Mouse (Mus musculus) layer of hippocampus, postnatal 14 days (tissue): ENCODE measurements around the gene Magi2. TPM values are rescaled to one million over a fixed set of nuclear protein-coding genes. Genes with fewer than 3 reads are reported as not detected.

ENCODE experiments used
- DNase-seq, 2 experiments: peaks; one replicate each; pipeline ENCODE4 v3.0.0; 2021 to 2022; ENCODE audit warnings: low spot score in 2 of 2, mixed read lengths in 1 of 2
- total RNA-seq, 2 experiments: library from RNA; stranded (reverse); gene quantifications; 2 replicates each; pipeline ENCODE4 v1.2.3; 2021

The Magi2 gene
- total RNA-seq, 2 experiments from 2014 or later, result 108 to 117 TPM

DNA sequence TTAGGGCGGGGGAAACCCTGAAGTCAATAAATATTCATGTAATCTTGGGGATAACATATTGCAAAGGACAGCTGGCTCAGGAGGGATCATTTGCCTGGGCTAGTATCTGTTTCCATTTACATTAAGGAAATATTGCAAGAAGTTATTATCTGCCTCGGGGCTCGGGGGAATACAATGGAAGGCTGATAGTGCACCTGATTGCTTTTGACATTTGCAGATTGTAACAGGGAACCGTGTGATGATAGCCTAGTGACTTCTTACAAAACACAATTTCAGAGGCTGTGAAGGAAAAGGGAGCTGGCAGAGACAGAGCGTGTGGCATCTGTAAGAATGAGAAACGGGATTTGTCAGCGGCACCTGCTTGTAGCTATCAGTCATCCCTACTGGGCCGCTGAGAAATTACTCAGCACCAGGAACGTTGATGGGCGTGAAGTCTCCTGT lies 1356.2 kb downstream of the Magi2 start:
- DNase-seq, result peak in 1 of 2 experiments; percentile 48

DNA sequence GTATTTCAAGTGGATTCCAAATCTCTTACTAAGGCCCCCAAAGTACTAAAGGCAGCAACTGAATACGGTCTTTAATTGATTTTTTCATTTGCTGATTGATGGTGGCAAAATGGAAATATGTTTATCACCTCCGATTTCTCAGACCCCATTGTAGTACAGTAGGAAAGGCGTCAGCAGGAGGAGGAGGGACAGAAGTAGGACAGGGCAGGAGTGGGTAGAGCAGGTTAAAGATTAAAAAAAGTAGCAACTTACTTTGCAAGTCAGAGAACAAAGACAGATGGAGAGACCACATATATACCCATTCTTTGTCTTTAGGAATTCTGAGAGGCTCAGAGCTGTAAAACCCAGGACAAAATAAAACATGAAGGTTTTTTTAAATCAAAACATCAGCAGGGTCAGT lies 1356.8 kb downstream of the Magi2 start:
- DNase-seq, result no peak

DNA sequence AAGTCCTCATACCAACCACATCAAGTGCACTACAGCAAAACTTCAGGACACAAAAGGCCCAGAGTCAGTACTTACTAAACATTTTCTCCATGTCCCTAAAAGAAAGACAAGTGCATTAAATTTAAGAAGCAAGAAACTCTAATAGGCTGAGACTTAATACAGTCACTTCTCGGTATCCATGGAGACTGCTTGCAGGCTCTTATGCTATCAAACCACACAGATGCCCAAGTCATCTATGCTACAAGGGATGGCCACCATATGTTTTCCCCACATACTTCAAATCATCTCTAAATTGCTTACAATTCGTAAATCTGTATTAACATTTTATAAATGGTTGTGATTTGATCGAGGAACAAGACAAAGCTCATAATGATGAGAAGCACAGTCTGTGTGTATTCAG lies 1357.9 kb downstream of the Magi2 start:
- DNase-seq, result no peak

DNA sequence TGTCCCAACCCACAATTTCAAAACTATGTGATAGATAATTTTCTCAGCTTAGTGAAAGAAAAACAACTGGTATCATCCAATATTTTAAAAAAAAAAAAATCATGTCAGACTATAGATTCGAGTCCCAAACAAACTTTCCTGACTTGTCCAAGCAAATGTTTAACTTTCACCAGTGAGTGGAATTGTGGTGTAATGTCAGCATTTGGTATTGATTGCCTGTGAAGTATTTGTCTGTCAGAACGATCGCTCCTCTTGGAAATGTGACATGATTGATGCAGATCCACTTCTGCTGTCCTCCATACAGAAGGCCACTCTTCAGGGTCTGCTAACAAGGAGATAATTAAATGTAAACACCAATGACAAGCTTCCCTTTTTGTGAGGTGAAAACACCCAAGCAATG lies 1362.9 kb downstream of the Magi2 start:
- no peak for DNase-seq

- DNase-seq, result no peak
Observed at GRCm38 (mm10) chr5:20598196-20598595, 1371.4 kb downstream of the Magi2 start.

DNA sequence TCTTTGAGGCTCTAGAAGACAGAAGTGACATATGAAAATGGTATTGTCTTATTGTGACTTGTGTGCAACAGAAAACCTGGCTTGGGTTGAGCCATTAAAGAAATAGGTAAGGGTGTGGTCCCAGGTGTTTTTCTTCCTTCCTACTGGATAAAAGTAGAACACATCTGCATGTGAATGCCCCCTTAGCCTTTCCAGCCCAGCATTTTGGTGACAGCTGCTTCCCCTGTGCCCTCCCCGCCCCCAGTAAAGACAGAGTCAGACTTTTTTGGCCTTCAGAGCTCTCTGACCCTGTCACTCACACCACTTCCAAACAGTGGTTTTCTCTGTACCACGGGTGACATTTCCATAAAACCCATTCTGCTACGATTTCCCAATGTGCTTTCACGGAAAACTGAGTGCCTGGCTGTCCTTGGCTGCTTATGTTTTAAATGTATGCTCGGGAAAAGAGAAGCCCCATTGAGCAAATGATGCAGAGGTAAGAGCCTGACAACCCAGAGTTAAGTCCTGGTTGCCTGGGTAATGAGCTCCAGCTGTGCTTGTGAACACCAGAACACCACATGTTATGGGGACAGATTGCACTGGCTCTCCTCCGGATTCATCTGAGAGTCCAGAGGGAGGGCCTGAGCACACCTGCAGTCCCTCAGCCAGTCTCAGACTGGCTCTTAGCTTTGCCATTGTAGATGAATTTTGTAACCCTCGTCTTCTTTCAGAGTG lies 1377.1 kb downstream of the Magi2 start:
- DNase-seq, result no peak

DNA sequence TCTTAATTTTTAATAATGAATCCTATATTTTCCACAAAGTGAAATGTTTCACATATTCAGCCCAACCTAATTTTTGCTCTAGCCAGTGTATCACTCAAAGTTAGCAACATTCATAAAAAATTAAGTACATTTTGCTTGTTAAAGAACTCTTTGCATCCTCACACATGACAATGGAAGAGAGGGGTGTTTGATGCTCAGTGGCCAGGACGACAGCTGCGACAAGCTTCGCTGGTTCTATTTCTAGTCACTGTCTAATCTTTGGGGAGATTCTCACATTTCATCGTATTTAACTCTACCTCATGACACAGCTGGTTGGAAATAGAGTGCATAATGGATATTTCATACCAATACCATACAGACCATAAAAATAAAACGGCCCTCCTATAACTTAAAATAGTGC lies 1379.7 kb downstream of the Magi2 start:
- no peak for DNase-seq

GRCm38 (mm10) chr5:20607503-20607902 lies 1380.7 kb downstream of the Magi2 start:
- no peak for DNase-seq

- no peak for DNase-seq
Observed at GRCm38 (mm10) chr5:20609206-20609935, 1382.5 kb downstream of the Magi2 start.

GRCm38 (mm10) chr5:20610640-20611039 lies 1383.8 kb downstream of the Magi2 start:
- no peak for DNase-seq

GRCm38 (mm10) chr5:20612616-20613015 lies 1385.8 kb downstream of the Magi2 start:
- no peak for DNase-seq

- DNase-seq, result no peak
Observed at GRCm38 (mm10) chr5:20614891-20615290, 1388.1 kb downstream of the Magi2 start.

GRCm38 (mm10) chr5:20620596-20621511 lies 1394.0 kb downstream of the Magi2 start:
- no peak for DNase-seq

- no peak for DNase-seq
Observed at GRCm38 (mm10) chr5:20622417-20622816, 1395.6 kb downstream of the Magi2 start.

- no peak for DNase-seq
Observed at GRCm38 (mm10) chr5:20622837-20623573, 1396.2 kb downstream of the Magi2 start.

GRCm38 (mm10) chr5:20625117-20625516 lies 1398.3 kb downstream of the Magi2 start:
- DNase-seq, result no peak

GRCm38 (mm10) chr5:20628954-20629601 lies 1402.2 kb downstream of the Magi2 start:
- DNase-seq, result no peak

DNA sequence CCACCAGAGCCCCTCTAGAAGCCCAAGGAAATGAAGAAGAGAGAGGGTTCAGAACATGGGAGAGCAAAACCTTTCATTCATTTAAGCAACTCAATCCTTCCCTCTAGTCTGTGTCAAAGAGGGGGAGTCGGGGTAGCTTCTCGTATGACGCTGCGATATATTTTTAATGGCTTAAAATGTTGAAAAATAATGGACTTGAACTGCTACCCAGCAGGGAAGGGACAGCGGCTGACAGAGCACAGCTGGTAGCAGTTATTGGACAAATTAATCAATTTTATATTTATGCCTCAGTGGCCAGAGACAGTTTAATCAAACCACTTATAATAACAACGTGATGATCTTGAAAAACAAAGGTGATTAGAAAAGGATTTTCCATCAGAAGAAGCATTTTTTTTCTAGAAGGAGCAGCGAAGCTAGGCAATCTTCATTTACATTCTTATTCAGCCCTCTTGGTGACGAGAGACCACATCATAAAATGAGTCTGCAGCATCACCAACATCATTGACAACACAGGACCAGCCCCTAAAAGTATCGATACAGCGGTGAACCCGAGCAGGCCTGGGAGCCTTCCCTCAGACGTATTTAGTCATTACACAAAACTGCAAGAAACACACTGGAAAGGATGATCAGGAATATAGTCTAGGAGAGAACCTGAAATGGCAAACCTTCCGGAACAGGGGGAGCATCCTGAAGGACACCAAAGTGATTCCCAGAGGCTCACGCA lies 1407.4 kb downstream of the Magi2 start:
- no peak for DNase-seq

- no peak for DNase-seq
Observed at GRCm38 (mm10) chr5:20634822-20635221, 1408.0 kb downstream of the Magi2 start.
